Mouse (Mus musculus) 416B (cell line): Measurements from ENCODE around the gene Capn7.

Experiments
- DNase-seq: peaks from one replicate; pipeline ENCODE4 v3.0.0; 2011; ENCODE audit warnings: low read depth

Gene Capn7

GRCm38 (mm10) chr14:31365350-31365749, 28.9 kb downstream of the Capn7 start:
- peak; percentile 73 for DNase-seq

- no peak for DNase-seq
Observed at GRCm38 (mm10) chr14:31367951-31368350, 31.5 kb downstream of the Capn7 start.

GRCm38 (mm10) chr14:31369377-31369776, 32.9 kb downstream of the Capn7 start:
- DNase-seq = no peak

- peak; percentile 19 for DNase-seq
Observed at GRCm38 (mm10) chr14:31374390-31374789, 38.0 kb downstream of the Capn7 start.

GRCm38 (mm10) chr14:31376331-31376730, 39.9 kb downstream of the Capn7 start:
- no peak for DNase-seq

DNA sequence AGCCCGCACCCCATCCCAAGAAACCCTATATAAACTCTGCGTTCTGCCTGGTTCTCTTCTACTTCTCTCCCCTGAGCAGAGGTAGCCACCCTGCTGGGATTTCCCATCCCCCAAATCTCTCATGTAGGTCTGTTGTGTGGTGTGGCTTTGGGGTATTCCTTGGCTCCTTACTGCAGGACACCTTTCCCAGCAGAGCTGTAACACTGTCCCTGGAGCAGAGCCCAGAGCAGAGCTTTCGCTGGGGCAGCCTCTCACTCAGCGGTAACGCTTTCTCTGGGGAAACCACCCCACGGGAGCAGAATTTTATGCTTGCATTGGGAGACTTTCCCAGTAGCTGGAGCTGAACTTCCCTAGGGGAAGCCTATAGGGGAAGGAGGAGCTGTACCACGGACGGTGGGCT, 45.8 kb downstream of the Capn7 start:
- no peak for DNase-seq

DNA sequence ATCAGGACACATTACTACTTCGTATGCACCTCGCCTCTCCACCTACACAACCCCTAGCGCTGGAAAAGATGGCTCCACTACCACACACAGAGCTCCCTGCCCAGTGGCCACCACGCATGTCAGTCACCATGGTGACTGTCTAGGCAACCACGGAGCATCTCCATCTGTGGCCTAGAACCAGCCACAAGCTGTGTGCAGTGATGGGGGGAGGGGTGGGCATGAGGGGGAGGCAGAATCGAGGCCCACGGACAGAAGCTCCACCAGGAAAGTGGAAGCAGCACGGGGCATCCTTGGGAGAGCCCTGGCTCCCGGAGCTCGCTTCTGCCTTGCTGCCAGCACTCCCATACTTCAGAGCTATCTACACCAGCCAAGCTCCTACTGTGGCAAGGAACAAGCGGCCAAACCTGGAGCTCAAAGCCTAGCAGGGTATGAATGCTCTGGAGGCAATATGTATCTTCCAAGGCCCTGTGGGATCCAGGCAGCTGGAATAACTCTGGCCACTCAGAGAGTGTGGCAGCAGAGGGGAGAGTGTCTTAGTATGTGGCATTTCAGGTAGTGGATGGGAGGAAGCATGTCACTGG, 47.1 kb downstream of the Capn7 start:
- no peak for DNase-seq

- no peak for DNase-seq
Observed at GRCm38 (mm10) chr14:31384366-31385323, 48.2 kb downstream of the Capn7 start.

GRCm38 (mm10) chr14:31385406-31385805, 49.0 kb downstream of the Capn7 start:
- no peak for DNase-seq

GRCm38 (mm10) chr14:31385977-31386697, 49.7 kb downstream of the Capn7 start:
- DNase-seq = peak; percentile 83

DNA sequence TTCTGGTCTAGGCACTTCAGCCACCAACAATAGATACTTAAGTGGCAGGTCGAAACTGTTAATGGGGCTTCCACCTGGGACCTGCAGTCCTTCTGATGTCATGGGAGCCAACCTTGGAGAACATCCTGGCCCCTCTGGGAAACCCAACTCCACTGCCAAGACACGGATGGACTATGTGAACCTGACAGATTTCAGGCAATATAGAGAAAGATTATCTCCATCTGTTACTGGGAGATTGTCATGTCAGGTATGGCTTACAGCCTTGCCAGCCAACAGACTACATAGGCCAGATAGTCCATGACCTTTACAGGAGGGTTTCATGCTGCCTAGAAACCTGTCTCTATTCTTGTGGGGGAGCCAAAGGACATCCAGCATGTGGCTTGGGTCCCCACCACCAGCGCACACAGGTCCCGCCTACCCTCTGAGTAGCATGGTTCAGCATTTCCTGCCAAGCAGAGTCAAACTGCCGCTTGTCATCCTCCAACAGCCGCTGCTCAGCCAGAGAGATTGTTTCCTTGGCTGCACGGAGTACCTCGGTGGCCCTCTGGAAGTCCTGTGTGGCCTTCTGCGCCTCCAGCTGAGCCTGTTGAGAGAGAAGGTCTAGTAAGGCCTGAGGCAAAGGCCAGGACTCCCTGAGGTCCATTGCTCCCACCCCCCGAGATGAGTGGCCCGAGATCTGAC, 51.0 kb downstream of the Capn7 start:
- peak; percentile 25 for DNase-seq

- no peak for DNase-seq
Observed at GRCm38 (mm10) chr14:31388086-31388872, 51.8 kb downstream of the Capn7 start.

- no peak for DNase-seq
Observed at GRCm38 (mm10) chr14:31389421-31390147, 53.1 kb downstream of the Capn7 start.

DNA sequence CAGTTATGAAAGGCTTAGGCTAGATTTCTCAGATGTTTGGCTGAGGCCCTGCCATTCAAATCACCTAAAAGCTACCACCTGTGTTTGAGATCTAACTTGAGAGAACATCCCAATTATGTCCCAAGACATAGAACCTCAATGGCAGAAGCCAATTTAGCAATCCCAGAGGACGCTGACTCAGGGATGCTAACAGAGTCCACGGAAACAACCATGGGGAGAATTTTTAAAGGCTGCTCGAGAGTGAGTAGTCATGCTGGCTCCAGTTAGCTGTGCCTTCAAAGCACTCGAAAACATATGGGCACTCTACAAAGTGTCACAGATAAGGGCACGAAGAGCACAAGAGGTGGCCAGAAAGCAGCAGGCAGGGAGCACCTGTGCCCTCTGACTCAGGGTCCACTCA, 55.9 kb downstream of the Capn7 start:
- DNase-seq = no peak

DNA sequence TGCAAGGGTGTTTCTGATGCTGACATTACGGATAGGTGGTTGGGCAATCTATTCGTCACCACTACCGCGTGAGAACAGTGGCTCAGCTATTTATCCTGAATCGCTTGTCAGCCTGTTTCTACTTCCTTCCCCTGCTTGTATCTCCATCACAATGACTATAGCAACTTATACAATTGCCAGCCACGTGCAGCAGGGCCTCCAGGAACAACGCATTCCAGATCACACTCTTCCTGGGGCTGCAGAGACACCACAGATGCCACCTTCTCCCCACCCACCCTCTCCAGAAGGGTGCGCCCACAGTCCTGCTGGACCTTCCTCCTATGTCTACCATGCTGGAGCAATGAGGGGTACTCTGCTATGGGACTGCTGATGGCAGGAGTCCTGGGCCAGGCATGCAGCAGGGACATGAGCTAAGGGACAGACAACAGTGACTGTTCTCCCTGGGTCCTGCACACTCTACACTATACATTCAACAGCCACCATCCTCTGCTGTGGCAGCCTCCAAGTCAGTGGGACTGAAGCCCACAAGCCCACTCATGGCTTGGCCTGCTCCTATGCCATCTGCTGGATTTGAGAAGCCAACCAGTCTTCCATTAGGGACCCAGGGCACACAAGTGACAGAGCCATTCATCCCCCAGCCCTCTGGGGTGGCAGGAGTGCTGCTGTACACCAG, 56.6 kb downstream of the Capn7 start:
- DNase-seq = peak; percentile 72

GRCm38 (mm10) chr14:31393546-31393890, 57.1 kb downstream of the Capn7 start:
- no peak for DNase-seq

DNA sequence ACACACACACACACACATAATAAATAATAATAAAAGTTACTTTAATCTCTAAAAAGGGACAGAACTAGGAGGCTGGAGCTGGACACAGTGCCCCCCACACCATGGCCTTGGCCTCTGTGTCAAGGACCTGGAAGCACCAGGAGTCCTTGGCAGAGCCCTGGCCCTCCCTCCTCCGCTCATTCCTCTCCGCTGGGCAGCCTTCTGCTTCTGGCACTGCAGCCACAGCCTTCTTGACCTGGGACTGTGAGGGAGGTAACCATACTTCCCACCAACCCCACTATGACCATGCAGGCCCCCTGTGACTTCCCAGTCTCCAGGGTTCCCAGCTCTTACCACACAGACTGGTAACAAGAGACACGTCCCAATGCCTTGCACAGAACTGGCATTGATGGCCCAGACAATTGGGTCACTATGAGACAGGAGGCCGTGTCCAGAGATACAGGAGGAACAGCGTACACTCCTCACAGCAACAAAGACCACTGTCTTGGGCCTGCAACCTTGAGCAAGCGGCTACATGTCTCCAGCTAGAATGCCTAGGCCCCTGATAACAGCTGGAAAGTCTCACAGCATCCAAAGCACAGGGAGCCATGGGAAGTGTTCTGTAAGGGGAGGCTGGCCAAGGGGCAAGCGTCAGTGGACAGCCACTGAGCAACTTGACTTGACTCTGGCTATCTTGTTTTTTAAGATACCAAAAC, 57.6 kb downstream of the Capn7 start:
- DNase-seq = no peak

- no peak for DNase-seq
Observed at GRCm38 (mm10) chr14:31394822-31395532, 58.5 kb downstream of the Capn7 start.

- no peak for DNase-seq
Observed at GRCm38 (mm10) chr14:31395629-31396199, 59.3 kb downstream of the Capn7 start.
